Mouse (Mus musculus) monocyte, adult 5-6 weeks (primary cell): ENCODE results near the gene Atp5g2. TPM values are rescaled to one million over a fixed set of nuclear protein-coding genes. Genes with fewer than 3 reads are reported as not detected.
"Not testable (repeated sequence)": the region's sequence is repeated elsewhere in the genome, so short reads cannot be mapped to it uniquely, and the experiment has no call there.

Experiments used
- ATAC-seq: fragments of 153-309, 156-312 bp; replicated peaks from 2 replicates; pipeline ENCODE4 v1.8.0; 2017; ENCODE audit warnings: mild to moderate bottlenecking; ENCODE audit not compliant: low TSS enrichment, insufficient number of reproducible peaks, severe bottlenecking, poor library complexity, low FRiP score
- total RNA-seq: library from RNA; stranded (forward); fragments of 200-1000, 200-491, 200-594 nt; gene quantifications from 3 replicates; pipeline ENCODE4 v1.2.3, GENCODE M21; 2017

The Atp5g2 gene
- total RNA-seq, 1 experiment from 2014 or later: 6.6 TPM

GRCm38 (mm10) chr15:102670767-102671575, 1.2 kb downstream of the Atp5g2 start:
- ATAC-seq: peak; percentile 96

GRCm38 (mm10) chr15:102670281-102670680, 1.9 kb downstream of the Atp5g2 start:
- ATAC-seq: no peak

GRCm38 (mm10) chr15:102669571-102669970, 2.6 kb downstream of the Atp5g2 start:
- no peak for ATAC-seq

GRCm38 (mm10) chr15:102665494-102665893, 6.7 kb downstream of the Atp5g2 start:
- peak; percentile 65; the same call in 1 of the 2 replicates for ATAC-seq

- no peak for ATAC-seq
Observed at GRCm38 (mm10) chr15:102663825-102664224, 8.3 kb downstream of the Atp5g2 start.

GRCm38 (mm10) chr15:102662601-102663000, 9.6 kb downstream of the Atp5g2 start:
- ATAC-seq: not testable (repeated sequence)

GRCm38 (mm10) chr15:102657926-102658381, 14.2 kb downstream of the Atp5g2 start:
- ATAC-seq: no peak

- no peak for ATAC-seq
Observed at GRCm38 (mm10) chr15:102656658-102657057, 15.5 kb downstream of the Atp5g2 start.

GRCm38 (mm10) chr15:102651928-102652660, 20.1 kb downstream of the Atp5g2 start:
- ATAC-seq: not testable (repeated sequence)

- no peak for ATAC-seq
Observed at GRCm38 (mm10) chr15:102651107-102651506, 21.0 kb downstream of the Atp5g2 start.

GRCm38 (mm10) chr15:102635817-102636216, 36.3 kb downstream of the Atp5g2 start:
- ATAC-seq: no peak

- ATAC-seq: no peak
Observed at GRCm38 (mm10) chr15:102634684-102635083, 37.5 kb downstream of the Atp5g2 start.

GRCm38 (mm10) chr15:102625687-102626055, 46.5 kb downstream of the Atp5g2 start:
- ATAC-seq: peak; percentile 54

GRCm38 (mm10) chr15:102624970-102625686, 47.0 kb downstream of the Atp5g2 start, which contains the start of the genes Gm28047 and Atf7:
Gene Gm28047 (minus strand): TSS chr15:102625067.
Gene Atf7 (minus strand): TSS chr15:102625464.
- peak; percentile 96 for ATAC-seq

GRCm38 (mm10) chr15:102624291-102624969, 47.7 kb downstream of the Atp5g2 start:
- ATAC-seq: no peak

- no peak for ATAC-seq
Observed at GRCm38 (mm10) chr15:102623121-102623520, 49.0 kb downstream of the Atp5g2 start.

- no peak for ATAC-seq
Observed at GRCm38 (mm10) chr15:102622536-102622935, 49.6 kb downstream of the Atp5g2 start.

- ATAC-seq: no peak
Observed at GRCm38 (mm10) chr15:102620765-102621164, 51.4 kb downstream of the Atp5g2 start.
